Mouse (Mus musculus) cerebellum, adult 8-10 months (tissue): ENCODE measurements around the gene Gm17361.
"Not testable (repeated sequence)": the region's sequence is repeated elsewhere in the genome, so short reads cannot be mapped to it uniquely, and the experiment has no call there.

Experiments used
- DNase-seq: peaks from one replicate; pipeline ENCODE4 v3.0.0; 2022

The Gm17361 gene

GRCm38 (mm10) chrX:125003863-125004262 is at the start of gene Gm17361:
TSS of gene Gm17361 (plus strand) at chrX:125004163.
- not testable (repeated sequence) for DNase-seq
